In genomic region chr15:25354738-25355137, GRCm38 (mm10) we compare ENCODE assay signal across 15 mouse cellular contexts. TPM values are rescaled to one million over a fixed set of nuclear protein-coding genes. Genes with fewer than 3 reads are reported as not detected.
DNase-seq lines count a peak whose midpoint lies in the region; ATAC-seq and TF ChIP-seq lines count a peak whose summit lies in the region.
"Had no signal": no experiment of that assay in that cellular context is flagged by ENCODE, and none has a peak within 500 bp of the region (broad histone marks: within the 10 kb centered on the region; RNA-seq: fewer than 3 reads in every experiment).

No protein-coding gene starts in this region.

- WGBS in hindbrain, postnatal 0 days, result 82% methylated on average over 6 of the region's 6 CpGs
- WGBS in intestine, postnatal 0 days, result 72% methylated on average over 6 of the region's 6 CpGs

- no peaks in the 10 kb centered on the region for H3K27me3 ChIP-seq in hindbrain, postnatal 0 days (ENCODE audit: insufficient read depth, low read length)
- no peaks in the 10 kb centered on the region for H3K27me3 ChIP-seq in intestine, postnatal 0 days (replicated peaks; ENCODE audit: control insufficient read depth, insufficient read depth, low read length)
- H3K27me3 ChIP-seq: hindbrain, embryonic 12.5 days; limb, embryonic 15.5 days; stomach, embryonic 15.5 days had no signal

- H3K9ac ChIP-seq in hindbrain, postnatal 0 days (replicated peaks; ENCODE audit: low read length), result no peak overlapping the region
- no peak overlapping the region for H3K9ac ChIP-seq in intestine, postnatal 0 days (ENCODE audit: low read depth, low read length)
- H3K9ac ChIP-seq: hindbrain, embryonic 12.5 days; limb, embryonic 15.5 days; stomach, embryonic 15.5 days had no signal

- peak; percentile 96 for ATAC-seq in megakaryocyte, adult 5-6 weeks (ENCODE audit: poor library complexity, severe bottlenecking)
- no peak for ATAC-seq in hindbrain, postnatal 0 days
- no peak for ATAC-seq in intestine, postnatal 0 days

- H3K27ac ChIP-seq in hindbrain, postnatal 0 days, result no peak overlapping the region
- no peak overlapping the region for H3K27ac ChIP-seq in intestine, postnatal 0 days (ENCODE audit: low read depth, low read length)
- H3K27ac ChIP-seq: hindbrain, embryonic 12.5 days; kidney, postnatal 0 days; limb, embryonic 15.5 days; stomach, embryonic 15.5 days had no signal

- H3K9me3 ChIP-seq in hindbrain, postnatal 0 days (ENCODE audit: low read length), result no peaks in the 10 kb centered on the region
- no peaks in the 10 kb centered on the region for H3K9me3 ChIP-seq in intestine, postnatal 0 days (ENCODE audit: control insufficient read depth)
- H3K9me3 ChIP-seq: hindbrain, embryonic 12.5 days; limb, embryonic 15.5 days; stomach, embryonic 15.5 days had no signal

- DNase-seq in thymus, postnatal 0 days (ENCODE audit: low spot score), result peak; percentile 63
- no peak for DNase-seq in thymus, adult 18-20 months
- peak; percentile 59 for DNase-seq in fat pad, adult 2 months (ENCODE audit: extremely low read depth, low read depth, low spot score)
- DNase-seq in thymus, postnatal 4 days, result peak; percentile 27
- DNase-seq in gastrocnemius, adult 8-10 months (ENCODE audit: low spot score in 2 of 2), result no peak
- DNase-seq in hindbrain, postnatal 0 days (ENCODE audit: low spot score), result no peak
- DNase-seq: layer of hippocampus, postnatal 36 days; midbrain, embryonic 14.5 days; right cerebral cortex, postnatal 4 days had no signal

- no peaks in the 10 kb centered on the region for H3K36me3 ChIP-seq in hindbrain, postnatal 0 days (ENCODE audit: insufficient read depth, low read length)
- H3K36me3 ChIP-seq in intestine, postnatal 0 days (ENCODE audit: control insufficient read depth, insufficient read depth), result no peaks in the 10 kb centered on the region
- H3K36me3 ChIP-seq: hindbrain, embryonic 12.5 days; limb, embryonic 15.5 days; stomach, embryonic 15.5 days had no signal

- no peak overlapping the region for H3K4me2 ChIP-seq in hindbrain, postnatal 0 days (ENCODE audit: low read depth, low read length)
- H3K4me2 ChIP-seq in intestine, postnatal 0 days (replicated peaks; ENCODE audit: low read depth), result no peak overlapping the region
- H3K4me2 ChIP-seq: hindbrain, embryonic 12.5 days; limb, embryonic 15.5 days; stomach, embryonic 15.5 days had no signal

- H3K4me3 ChIP-seq in hindbrain, postnatal 0 days (ENCODE audit: low read length), result no peak overlapping the region
- no peak overlapping the region for H3K4me3 ChIP-seq in intestine, postnatal 0 days (ENCODE audit: low read depth, low read length)
- H3K4me3 ChIP-seq: hindbrain, embryonic 12.5 days; limb, embryonic 15.5 days; stomach, embryonic 15.5 days had no signal

- no peak for TF ChIP-seq CTCF in hindbrain, postnatal 0 days (IDR thresholded peaks at IDR 0.05; ENCODE audit: low read depth)
- no peak for TF ChIP-seq CTCF in intestine, postnatal 0 days (IDR thresholded peaks at IDR 0.05; ENCODE audit: low read depth)

- no peaks in the 10 kb centered on the region; the same call in 1 of the 2 replicates for H3K4me1 ChIP-seq in hindbrain, postnatal 0 days (ENCODE audit: insufficient read depth, low read length)
- H3K4me1 ChIP-seq in intestine, postnatal 0 days (replicated peaks; ENCODE audit: control insufficient read depth, insufficient read depth, low read length), result no peaks in the 10 kb centered on the region
- H3K4me1 ChIP-seq: stomach, embryonic 15.5 days had no signal

RNA-seq across cellular contexts. Expression of gene Basp1, which starts 58.8 kb away (rescaled TPM):
- 10.7 and 13.1 TPM in 2 replicates for polyA plus RNA-seq in thymus, postnatal 0 days (2015; fragmentation: Nextera tagmentation; extraction: Ambion mirVana)
- 4.0 and 4.4 TPM in 2 replicates for total RNA-seq in megakaryocyte, adult 5-6 weeks (2015)
- 5.8 and 6.8 TPM in 2 replicates for total RNA-seq in megakaryocyte, adult 5-6 weeks (2017)
- total RNA-seq in gastrocnemius, adult 8-10 months (2022), result 1 to 10 TPM in 1 of 4 experiments, under 1 TPM in 3; 0.34 to 1.5 (median 0.75) TPM
- total RNA-seq in hindbrain, postnatal 0 days (2014; rRNA removed), result 701 and 894 TPM in 2 replicates
- polyA plus RNA-seq in hindbrain, postnatal 0 days (2015; fragmentation: Nextera tagmentation; extraction: Ambion mirVana), result 415 and 425 TPM in 2 replicates
- 13.9 and 14.1 TPM in 2 replicates for polyA plus RNA-seq in intestine, postnatal 0 days (2015; fragmentation: Nextera tagmentation; extraction: Ambion mirVana)

Comparison
In these comparisons a context has a peak if more than half of its experiments do, and no peak if none do; other contexts are left out.
1. DNase-seq: peak in thymus, postnatal 0 days (single experiment), fat pad, adult 2 months (single experiment) and thymus, postnatal 4 days (single experiment); none in thymus, adult 18-20 months (0 of 2), gastrocnemius, adult 8-10 months (0 of 2) and hindbrain, postnatal 0 days (single experiment).
2. RNA of gene Basp1, which starts 58.8 kb away (total RNA-seq): 701 to 894 TPM in hindbrain, postnatal 0 days; 4.0 to 6.8 TPM in megakaryocyte, adult 5-6 weeks and 0.34 to 1.5 TPM in gastrocnemius, adult 8-10 months; every median in the first group is over 10 times any median in the second.